In the genomic region with DNA sequence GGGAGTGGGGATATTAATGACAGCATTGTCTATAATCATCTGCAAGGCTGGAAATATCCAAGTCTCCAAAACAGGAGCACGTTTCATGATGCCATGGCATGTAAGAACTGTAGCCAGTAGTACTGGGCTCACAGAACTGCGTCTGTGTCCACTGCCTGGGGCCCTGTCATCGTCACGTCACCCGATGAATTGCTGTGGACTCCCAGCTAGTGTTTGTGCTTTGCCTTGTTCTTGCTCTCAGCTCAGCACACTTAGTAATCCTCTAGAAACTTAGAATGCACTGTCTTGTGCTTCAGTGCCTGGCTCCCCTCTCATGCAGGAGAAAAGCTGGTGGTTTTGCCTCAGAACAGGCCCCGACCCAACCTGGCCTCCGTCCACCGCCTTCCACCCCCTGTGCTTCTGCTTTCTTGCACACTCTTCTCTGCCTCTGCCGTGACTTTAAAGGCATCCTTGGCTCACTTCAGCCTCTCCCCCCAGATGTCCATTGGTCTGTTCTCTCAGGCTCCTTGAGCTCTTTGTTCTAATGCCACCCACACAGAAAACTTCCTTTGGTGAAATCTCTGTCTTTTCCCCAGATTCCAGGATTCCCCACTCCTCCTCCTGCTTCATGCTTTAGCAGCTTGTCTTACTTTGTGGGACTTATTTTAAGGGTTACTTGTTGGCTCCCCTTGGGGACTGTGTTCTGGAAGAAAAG, we compare ENCODE assay signal across 8 mouse cellular contexts. TPM values are rescaled to one million over a fixed set of nuclear protein-coding genes. Genes with fewer than 3 reads are reported as not detected.
DNase-seq lines count a peak whose midpoint lies in the region; ATAC-seq lines count a peak whose summit lies in the region.

No protein-coding gene starts in this region.

- 0 out of 2 replicates have a peak overlapping the region, but pooled peaks have one; percentile 40 for H3K27ac ChIP-seq in heart, embryonic 12.5 days (ENCODE audit: poor library complexity, severe bottlenecking)
- H3K27ac ChIP-seq in limb, embryonic 12.5 days, result peak overlapping the region; percentile 96

- peaks cover 51% of the 10 kb centered on the region for H3K4me1 ChIP-seq in heart, embryonic 12.5 days (replicated peaks)
- H3K4me1 ChIP-seq in limb, embryonic 12.5 days (replicated peaks), result peaks cover 42% of the 10 kb centered on the region

- no peaks in the 10 kb centered on the region for H3K36me3 ChIP-seq in heart, embryonic 12.5 days
- H3K36me3 ChIP-seq in limb, embryonic 12.5 days, result no peaks in the 10 kb centered on the region

- ATAC-seq in heart, embryonic 12.5 days (ENCODE audit: insufficient number of reproducible peaks, low FRiP score), result no peak
- no peak for ATAC-seq in limb, embryonic 12.5 days (ENCODE audit: insufficient number of reproducible peaks, insufficient read depth, low FRiP score, low TSS enrichment, low read depth)

- no peak overlapping the region for H3K4me2 ChIP-seq in heart, embryonic 12.5 days
- H3K4me2 ChIP-seq in limb, embryonic 12.5 days, result no peak overlapping the region

- no peak overlapping the region; the same call in 1 of the 2 replicates for H3K9ac ChIP-seq in heart, embryonic 12.5 days
- no peak overlapping the region for H3K9ac ChIP-seq in limb, embryonic 12.5 days (replicated peaks)

- peaks cover 5% of the 10 kb centered on the region; the same call in 1 of the 2 replicates for H3K27me3 ChIP-seq in heart, embryonic 12.5 days (replicated peaks)
- H3K27me3 ChIP-seq in limb, embryonic 12.5 days, result no peaks in the 10 kb centered on the region

- no peaks in the 10 kb centered on the region for H3K9me3 ChIP-seq in heart, embryonic 12.5 days (replicated peaks)
- H3K9me3 ChIP-seq in limb, embryonic 12.5 days, result 0 out of 2 replicates have a peak, but pooled peaks cover 4% of the 10 kb centered on the region

- intact Hi-C loops in heart, postnatal 25 days (cut with DNase I), result loop anchor here (5.0 kb wide), 1 partner anchor 157 kb away; no protein-coding TSS in a partner anchor
- intact Hi-C loops in gastrocnemius, postnatal 14 days (cut with DNase I; ENCODE audit: low total_unique reads), result no loop called here

- DNase-seq in heart, postnatal 25 days (ENCODE audit: low spot score), result no peak
- DNase-seq in testis, postnatal 10 days (ENCODE audit: low spot score), result peak; percentile 57
- no peak for DNase-seq in testis, postnatal 14 days (ENCODE audit: low spot score)
- no peak for DNase-seq in ovary, postnatal 14 days (ENCODE audit: low spot score)
- DNase-seq in gastrocnemius, postnatal 14 days, result no peak
- no peak for DNase-seq in cerebellum, adult 9-11 months

- WGBS in heart, embryonic 12.5 days, result 52% methylated on average over 9 of the region's 9 CpGs
- 38% methylated on average over 9 of the region's 9 CpGs for WGBS in limb, embryonic 12.5 days

- no peak overlapping the region for H3K4me3 ChIP-seq in heart, embryonic 12.5 days
- no peak overlapping the region for H3K4me3 ChIP-seq in limb, embryonic 12.5 days (replicated peaks)

RNA-seq across cellular contexts. Expression of a gene that starts 39.7 kb away (rescaled TPM):
- polyA plus RNA-seq in heart, embryonic 12.5 days (2016; fragmentation: Nextera tagmentation; extraction: Ambion mirVana), result 123 and 125 TPM in 2 replicates
- total RNA-seq in heart, postnatal 25 days (2021), result 10 to 100 TPM; 40.8 to 45.4 TPM
- polyA plus RNA-seq in limb, embryonic 12.5 days (2016; fragmentation: Nextera tagmentation; extraction: Ambion mirVana), result 122 and 130 TPM in 2 replicates
- 10 to 100 TPM; 30.6 to 31.4 TPM for total RNA-seq in gastrocnemius, postnatal 14 days (2021)

RNA-seq across cellular contexts. Expression of a gene that starts 52.2 kb away (rescaled TPM):
- polyA plus RNA-seq in heart, embryonic 12.5 days (2016; fragmentation: Nextera tagmentation; extraction: Ambion mirVana), result 101 and 109 TPM in 2 replicates
- 1,000 to 10,000 TPM; 1,803 to 1,950 TPM for total RNA-seq in heart, postnatal 25 days (2021)
- 31.9 and 35.8 TPM in 2 replicates for polyA plus RNA-seq in limb, embryonic 12.5 days (2016; fragmentation: Nextera tagmentation; extraction: Ambion mirVana)
- total RNA-seq in gastrocnemius, postnatal 14 days (2021), result 1,000 to 10,000 TPM; 1,779 to 1,961 TPM
